Mouse (Mus musculus) stomach, embryonic 14.5 days (tissue): ENCODE measurements at regions not wholly inside any gene's neighbourhood (a gene's known extent, or its start where the extent isn't known, plus 50 kb on each side); places are given as distances from the start of the nearest gene placed in this dataset.
A peak's percentile ranks its signal among the peaks of the same experiment; 100 is the strongest.

ENCODE experiments used
- ATAC-seq: fragments of 200-750 bp; cut with Nextera tagmentation; 2 replicates; pipeline ENCODE4 v1.8.0; 2017; ENCODE audit warnings: low read depth, moderate TSS enrichment; ENCODE audit not compliant: insufficient number of reproducible peaks, insufficient read depth, low FRiP score
- H3K27ac ChIP-seq: fragments of 300-500 bp; sonication (generic); 2 replicates; pipeline ENCODE4 v1.5.1; 2014; ENCODE audit warnings: mild to moderate bottlenecking, low read length, moderate library complexity, mixed read lengths
- H3K27me3 ChIP-seq: fragments of 300-500 bp; sonication (generic); 2 replicates; pipeline ENCODE4 v1.6.1; 2014; ENCODE audit warnings: low read length, control low read depth, mixed read lengths; ENCODE audit not compliant: control insufficient read depth, insufficient read depth
- H3K36me3 ChIP-seq: fragments of 300-500 bp; sonication (generic); 2 replicates; pipeline ENCODE4 v1.6.1; 2014; ENCODE audit warnings: mild to moderate bottlenecking, control low read depth, low read length, moderate library complexity, mixed read lengths; ENCODE audit not compliant: control insufficient read depth, insufficient read depth
- H3K4me1 ChIP-seq: fragments of 300-500 bp; sonication (generic); 2 replicates; pipeline ENCODE4 v1.6.1; 2014; ENCODE audit warnings: low read length, control low read depth, mixed read lengths; ENCODE audit not compliant: control insufficient read depth, insufficient read depth
- H3K4me2 ChIP-seq: fragments of 300-500 bp; sonication (generic); replicated peaks from 2 replicates; pipeline ENCODE4 v1.6.1; 2014; ENCODE audit warnings: low read depth, low read length, control low read depth
- H3K4me3 ChIP-seq: fragments of 300-500 bp; sonication (generic); 2 replicates; pipeline ENCODE4 v1.5.1; 2014; ENCODE audit warnings: low read depth, low read length, control low read depth
- H3K9ac ChIP-seq: fragments of 300-500 bp; sonication (generic); replicated peaks from 2 replicates; pipeline ENCODE4 v1.6.1; 2014; ENCODE audit warnings: low read depth, mild to moderate bottlenecking, control low read depth, low read length, moderate library complexity, mixed read lengths
- H3K9me3 ChIP-seq: fragments of 300-500 bp; sonication (generic); 2 replicates; pipeline ENCODE4 v1.6.1; 2016; ENCODE audit warnings: low read depth, low read length, control low read depth; ENCODE audit not compliant: control insufficient read depth
- WGBS: fragments of 180-500 bp; shearing (Covaris S2); extraction: QIAGEN DNeasy Blood & Tissue Kit; methylation state at CpG from one replicate; pipeline ENCODE4 v1.1.7; 2014; 5-methylcytosine and 5-hydroxymethylcytosine counted together

DNA sequence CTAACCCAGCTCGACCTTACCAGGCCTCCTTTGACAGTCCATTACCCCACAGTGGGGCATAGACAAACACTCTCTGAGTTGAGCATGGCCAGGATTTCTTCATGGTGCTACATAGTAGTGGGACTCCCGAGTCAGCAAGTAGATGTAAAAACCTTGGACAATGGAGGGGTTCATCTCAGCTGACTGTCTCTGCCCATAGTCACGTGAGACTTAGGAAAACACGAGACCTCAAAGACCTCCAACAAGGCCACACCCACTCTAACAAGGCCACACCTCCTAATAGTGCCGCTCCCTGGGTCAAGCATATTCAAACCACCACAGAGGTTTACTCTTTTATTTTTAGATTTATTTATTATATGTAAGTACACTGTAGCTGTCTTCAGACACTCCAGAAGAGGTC, 52.5 kb upstream of the Cldn24 start:
- Histone ChIP-seq H3K9ac (no peak overlapping the region), H3K36me3 (no peaks in the 10 kb centered on the region), H3K9me3 (no peaks in the 10 kb centered on the region), H3K4me2 (no peak overlapping the region), H3K4me3 (no peak overlapping the region), H3K27me3 (no peaks in the 10 kb centered on the region), H3K27ac (no peak overlapping the region), H3K4me1 (peaks cover 3% of the 10 kb centered on the region; the same call in 1 of the 2 replicates)
- 84% methylated on average over 5 of the region's 5 CpGs for WGBS
- no peak for ATAC-seq

DNA sequence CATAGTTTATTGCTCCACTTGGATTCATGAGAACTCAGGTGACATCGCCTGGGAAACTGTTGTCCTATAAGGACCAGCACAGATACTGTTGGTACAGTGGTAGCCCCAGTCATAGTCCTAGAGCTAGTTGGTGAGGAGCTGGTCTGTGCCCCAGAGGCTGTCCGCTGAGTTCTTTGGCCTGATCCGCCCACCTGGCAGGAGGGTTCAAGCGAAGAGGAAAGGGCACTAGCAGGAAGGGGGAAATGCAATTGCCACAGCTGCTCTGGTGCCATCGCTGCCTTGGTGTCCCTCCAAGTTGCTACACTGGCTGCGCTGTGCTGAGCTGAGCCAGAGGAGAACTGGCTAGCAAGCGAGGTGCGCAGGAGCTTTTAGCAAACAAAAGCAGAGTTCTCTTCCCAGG, 53.2 kb upstream of the Cldn24 start:
- no peak for ATAC-seq

DNA sequence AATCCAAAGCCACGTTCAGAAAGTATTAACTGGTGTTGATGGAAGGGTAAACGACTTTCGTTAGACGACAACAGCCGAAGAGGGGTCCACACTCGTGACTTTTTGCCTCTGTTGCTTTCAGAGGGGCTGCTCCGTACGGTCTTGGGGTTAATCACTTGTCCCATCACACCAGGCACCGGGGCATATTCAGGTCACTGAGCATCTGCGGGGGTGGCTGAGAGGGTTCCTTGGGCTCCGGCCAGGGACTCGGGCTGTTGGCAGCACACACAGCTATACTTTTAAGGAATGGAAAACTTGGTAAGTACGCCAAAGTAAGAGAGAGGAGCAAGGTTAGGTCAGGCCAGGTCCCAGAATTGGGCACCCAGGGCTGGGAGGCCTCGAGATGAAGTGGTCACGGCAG, 50.7 kb upstream of the Cdkn2aip start:
- Histone ChIP-seq H3K27ac (no peak overlapping the region), H3K4me2 (0 out of 2 replicates have a peak overlapping the region, but pooled peaks have one; percentile 17), H3K9ac (no peak overlapping the region), H3K9me3 (no peaks in the 10 kb centered on the region), H3K27me3 (no peaks in the 10 kb centered on the region), H3K4me1 (peaks cover 5% of the 10 kb centered on the region; the same call in 1 of the 2 replicates), H3K4me3 (no peak overlapping the region), H3K36me3 (no peaks in the 10 kb centered on the region)
- WGBS: 51% methylated on average over 15 of the region's 15 CpGs
- peak; percentile 38; the same call in 1 of the 2 replicates for ATAC-seq

More for the DNA sequence above, 53.2 kb upstream of the Cldn24 start:
- H3K4me3 ChIP-seq: no peak overlapping the region
- no peaks in the 10 kb centered on the region for H3K9me3 ChIP-seq
- H3K27me3 ChIP-seq: no peaks in the 10 kb centered on the region
- H3K4me1 ChIP-seq: peaks cover 5% of the 10 kb centered on the region; the same call in 1 of the 2 replicates
- WGBS: 81% methylated on average over 8 of the region's 8 CpGs
- no peak overlapping the region for H3K9ac ChIP-seq
- H3K4me2 ChIP-seq: no peak overlapping the region
- no peak overlapping the region for H3K27ac ChIP-seq
- no peaks in the 10 kb centered on the region for H3K36me3 ChIP-seq

DNA sequence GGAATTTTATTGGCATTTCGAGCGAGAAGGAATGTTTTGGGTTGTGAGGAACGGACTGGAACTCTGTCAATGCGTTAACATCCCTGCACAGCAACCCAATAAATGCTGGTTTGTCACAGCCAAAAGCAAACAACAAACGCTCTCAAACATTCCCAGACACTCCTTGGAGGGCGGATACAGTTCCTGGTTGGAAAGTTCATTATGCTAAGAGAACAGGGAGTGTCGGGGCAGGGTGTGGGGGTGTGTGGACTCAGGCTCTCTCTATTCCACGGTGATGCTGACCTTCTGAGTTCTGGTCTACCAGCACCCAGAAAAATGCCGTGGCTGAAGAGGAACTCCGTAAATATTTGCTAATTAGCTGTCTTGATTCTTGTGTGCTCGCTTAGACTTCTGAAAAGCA, 50.3 kb upstream of the Cdkn2aip start:
- peak; percentile 57; the same call in 1 of the 2 replicates for ATAC-seq
- peaks cover 5% of the 10 kb centered on the region; the same call in 1 of the 2 replicates for H3K4me1 ChIP-seq
- WGBS: 55% methylated on average over 11 of the region's 11 CpGs
- H3K9me3 ChIP-seq: no peaks in the 10 kb centered on the region
- 0 out of 2 replicates have a peak overlapping the region, but pooled peaks have one; percentile 17 for H3K4me2 ChIP-seq
- no peak overlapping the region for H3K4me3 ChIP-seq
- no peaks in the 10 kb centered on the region for H3K27me3 ChIP-seq
- no peaks in the 10 kb centered on the region for H3K36me3 ChIP-seq
- no peak overlapping the region for H3K9ac ChIP-seq
- H3K27ac ChIP-seq: no peak overlapping the region
